Mouse (Mus musculus) left cerebral cortex, postnatal 14 days (tissue): ENCODE results near the gene Olfr424. TPM values are rescaled to one million over a fixed set of nuclear protein-coding genes. Genes with fewer than 3 reads are reported as not detected.

ENCODE experiments used
- DNase-seq, 2 experiments: peaks; one replicate each; pipeline ENCODE4 v3.0.0; 2021 to 2022; ENCODE audit warnings: low spot score in 2 of 2, mixed read lengths in 1 of 2
- intact Hi-C: fragments of 180-260 bp; cut with DNase I; formaldehyde crosslinking; loops from one replicate; pipeline ENCODE4 v1.15.1; 2025
- long read RNA-seq, 2 experiments: library from polyadenylated mRNA; stranded (forward); transcript quantifications; one replicate each; pipeline ENCODE4 v2.0.0; 2021
- total RNA-seq, 2 experiments: library from RNA; stranded (reverse); gene quantifications; 2 replicates each; pipeline ENCODE4 v1.2.3; 2021

Olfr424 gene
- total RNA-seq = not detected
- long read RNA-seq, experiment 1 = 0 reads
- long read RNA-seq, experiment 2 = 0 reads

DNA sequence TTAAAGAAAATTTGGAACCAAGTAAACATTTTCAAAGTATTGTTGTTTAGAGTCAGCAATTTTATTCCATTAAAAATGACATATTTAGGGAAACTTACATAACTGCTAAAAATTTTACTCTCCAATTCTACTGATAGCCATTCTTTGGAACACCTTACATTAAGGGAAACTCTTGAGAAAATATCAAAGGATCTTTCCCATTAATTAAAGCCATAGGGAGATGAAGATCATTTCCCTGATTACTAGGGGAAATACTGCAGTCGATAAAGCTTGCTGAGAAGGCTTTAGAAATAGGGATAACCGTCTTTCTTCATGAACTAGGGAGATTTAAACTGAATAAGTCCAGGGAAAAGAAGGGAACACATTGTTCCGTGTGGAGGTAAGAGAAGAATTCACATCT is at the start of gene Olfr424:
Gene Olfr424, plus strand, starts transcription at position 301 of the 400 bp plus-strand sequence.
- intact Hi-C loops = no loop called here
- no peak for DNase-seq

DNA sequence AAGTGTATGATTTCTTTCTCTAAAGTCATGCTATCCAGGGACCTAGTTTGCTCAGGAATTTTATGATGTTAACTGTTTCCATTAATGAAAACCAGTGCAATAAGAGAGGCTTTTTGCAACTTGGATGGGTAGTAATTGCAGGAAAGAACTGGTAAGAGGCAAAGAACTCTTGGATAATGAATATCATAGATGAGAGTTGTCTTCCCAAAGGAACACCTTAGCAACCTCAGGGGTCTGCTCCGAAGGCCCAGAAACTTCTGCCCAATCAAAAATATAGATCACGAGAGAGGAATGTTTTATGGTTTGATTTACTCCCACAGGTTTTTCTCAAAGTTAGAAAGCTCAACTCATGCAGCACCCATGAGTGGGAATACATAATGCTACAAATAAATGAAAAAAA is 47.3 kb upstream of the Olfr424 start, which contains the start of gene Olfr429:
Gene Olfr429, plus strand, starts transcription at position 301 of the 400 bp plus-strand sequence.
- no peak for DNase-seq
- intact Hi-C loops = no loop called here

DNA sequence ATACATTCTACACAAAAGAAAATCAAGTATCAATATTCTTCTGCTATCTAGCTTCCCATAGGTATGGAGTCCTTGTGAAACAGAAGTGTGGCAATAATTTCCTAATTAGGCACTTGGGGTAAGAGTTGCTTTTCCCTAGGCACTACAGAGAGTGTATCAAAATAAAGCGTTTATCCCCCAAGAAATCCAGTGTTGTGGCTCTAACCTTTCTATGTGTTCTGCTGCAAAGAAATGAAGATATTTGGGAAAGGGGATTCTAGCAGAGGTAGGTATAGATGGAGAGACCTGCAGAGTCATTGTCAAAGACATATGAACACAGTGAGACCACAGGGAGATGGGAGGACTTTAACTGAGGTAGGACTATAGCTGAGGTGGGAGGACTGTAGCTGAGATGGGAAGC is 34.7 kb upstream of the Olfr424 start, which contains the start of gene Olfr427:
Gene Olfr427, plus strand, starts transcription at position 301 of the 400 bp plus-strand sequence.
- DNase-seq = no peak
- intact Hi-C loops = loop anchor here (10.0 kb wide), 1 partner anchor 242 kb away; no protein-coding TSS in a partner anchor

DNA sequence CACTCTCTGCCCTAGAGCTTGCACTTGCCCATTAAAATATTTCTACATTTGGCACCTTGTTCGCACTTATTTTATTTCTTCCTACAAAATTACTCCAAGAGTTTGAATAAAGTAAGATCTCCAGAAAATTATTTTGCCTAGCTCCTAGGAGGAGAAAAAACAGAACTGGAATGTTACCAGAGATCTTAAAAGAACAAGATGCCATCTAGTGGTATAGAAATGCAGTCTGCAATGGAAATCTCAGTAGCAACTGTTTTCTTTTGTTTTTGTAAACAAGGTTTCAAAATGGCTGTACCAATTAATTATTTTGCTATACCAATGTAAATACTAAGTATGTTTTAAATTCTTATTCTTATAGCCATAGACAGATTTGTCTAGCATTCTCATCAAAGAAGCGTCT is 27.6 kb upstream of the Olfr424 start:
- DNase-seq = no peak
- intact Hi-C loops = loop anchor here (1.0 kb wide), 1 partner anchor 647 kb away; no protein-coding TSS in a partner anchor

DNA sequence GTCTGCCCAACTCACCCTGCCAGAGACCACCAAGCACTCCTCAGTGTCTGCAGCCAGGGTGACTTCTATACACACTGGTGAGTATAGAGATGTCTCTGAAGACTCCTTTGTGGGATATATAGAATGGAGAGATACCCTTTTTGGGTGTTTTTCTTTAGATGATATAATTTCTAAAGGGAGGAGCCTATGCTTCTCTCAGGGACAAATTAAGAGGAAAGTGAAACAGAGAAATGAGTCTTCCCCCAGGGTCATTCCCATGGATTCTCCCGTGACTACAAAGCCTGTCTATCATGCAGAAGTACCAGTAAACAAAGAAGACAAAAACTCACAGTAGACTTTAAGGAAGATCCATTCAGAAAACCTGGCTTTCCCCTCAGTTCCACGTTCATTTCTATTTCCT is 10.3 kb upstream of the Olfr424 start, which contains the start of gene Olfr231:
Gene Olfr231, minus strand, starts transcription at position 101 of the 400 bp plus-strand sequence.
- intact Hi-C loops = no loop called here
- DNase-seq = no peak

DNA sequence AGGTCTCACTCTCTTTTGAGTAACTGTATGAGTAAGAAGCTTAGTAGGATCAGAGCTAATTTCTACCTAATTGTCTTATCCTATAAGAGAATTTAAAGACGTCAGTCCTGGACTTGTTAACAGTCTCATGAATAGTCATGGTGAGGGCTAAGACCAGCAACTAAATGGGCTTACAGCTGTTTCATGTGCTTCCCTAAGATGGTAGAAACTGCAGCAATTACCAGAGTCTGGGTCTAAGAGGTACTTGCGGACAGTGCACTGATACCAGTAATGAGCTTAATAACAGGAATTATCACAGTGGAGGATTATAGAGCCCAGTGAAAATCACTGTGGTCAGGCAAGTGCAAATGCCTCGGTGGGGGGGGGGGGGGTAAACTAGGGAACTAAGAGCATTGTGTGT is 682 bp downstream of the Olfr424 start:
- DNase-seq = no peak
- intact Hi-C loops = no loop called here

DNA sequence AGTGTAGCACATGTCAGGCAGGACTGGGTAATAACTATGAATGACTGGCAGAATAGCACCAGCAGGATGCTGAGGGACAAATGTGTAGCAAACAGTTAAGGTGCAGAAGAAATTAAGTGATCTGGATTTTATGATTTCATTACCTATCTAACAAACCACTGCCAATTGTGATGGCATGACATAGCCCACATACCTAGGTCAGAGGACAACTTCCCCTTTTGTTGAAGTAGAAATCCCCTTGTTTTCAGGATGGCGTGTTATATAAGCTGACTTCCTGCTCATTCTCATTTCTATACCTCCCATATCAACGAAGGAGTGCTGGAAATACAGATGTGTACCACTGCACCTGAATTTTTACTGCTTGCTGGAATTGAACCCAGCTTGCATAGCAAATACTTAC is 10.1 kb downstream of the Olfr424 start:
- intact Hi-C loops = no loop called here
- DNase-seq = no peak

DNA sequence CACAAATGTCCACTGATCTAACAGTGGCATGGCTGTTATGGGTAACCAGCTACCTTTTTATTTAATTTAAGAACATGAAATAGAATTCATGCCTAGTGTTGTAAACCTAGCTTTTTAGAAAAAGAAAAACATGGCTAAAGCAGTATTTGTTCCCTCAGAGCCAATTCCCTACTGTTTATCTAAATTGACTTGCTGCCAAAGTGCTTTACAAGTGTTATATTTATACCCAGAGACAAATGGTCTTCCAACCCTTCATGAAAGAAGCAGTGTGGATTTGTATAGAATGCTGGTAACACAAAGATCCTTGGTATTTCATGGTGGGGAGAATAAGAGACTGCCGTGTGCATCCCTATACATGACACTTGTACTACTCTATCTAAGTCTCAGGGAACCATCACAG is 15.4 kb downstream of the Olfr424 start:
- peak in 1 of 2 experiments; percentile 3 for DNase-seq
- intact Hi-C loops = no loop called here

DNA sequence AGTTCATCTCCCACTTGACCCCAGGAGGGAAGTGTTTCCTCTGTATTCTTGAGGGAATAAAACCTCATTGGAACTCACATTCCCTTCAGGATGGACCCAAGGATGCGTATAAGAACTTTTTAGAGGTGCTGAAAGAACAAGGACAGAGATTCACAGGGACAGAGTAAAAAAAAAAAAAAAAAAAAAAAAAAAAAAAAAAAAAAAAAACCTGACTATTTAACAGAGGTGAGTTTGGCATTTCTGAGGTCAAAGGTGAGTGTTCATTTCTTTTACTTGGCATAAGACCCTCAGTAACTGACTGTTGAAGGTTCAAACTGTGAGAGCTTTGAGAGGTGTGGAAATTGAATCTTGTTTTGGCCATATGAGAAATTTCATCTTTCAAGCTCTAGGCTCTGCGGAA is 18.0 kb downstream of the Olfr424 start:
- intact Hi-C loops = no loop called here

DNA sequence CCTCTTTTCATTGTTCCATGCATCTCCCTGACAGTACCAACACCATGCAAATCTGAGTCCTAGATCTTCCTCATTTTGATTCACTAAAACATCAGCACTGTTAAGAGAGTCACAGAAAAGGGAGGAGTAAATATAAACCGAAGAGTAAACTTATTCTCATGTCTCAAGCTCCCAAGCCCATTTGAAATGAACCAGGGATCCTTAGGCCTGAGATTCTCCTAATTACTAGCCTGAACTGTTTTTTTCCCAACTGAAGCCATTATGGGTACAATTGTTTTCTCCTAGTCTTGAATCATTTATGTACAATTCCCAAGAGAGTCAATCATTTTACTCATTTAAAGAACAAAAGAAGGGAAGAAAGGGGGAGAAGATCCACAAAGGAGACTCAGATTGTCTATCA is 24.0 kb downstream of the Olfr424 start, which contains the start of gene Olfr420:
Gene Olfr420, plus strand, starts transcription at position 301 of the 400 bp plus-strand sequence.
- no peak for DNase-seq
- intact Hi-C loops = no loop called here

More for the DNA sequence above, 18.0 kb downstream of the Olfr424 start:
- DNase-seq = no peak

DNA sequence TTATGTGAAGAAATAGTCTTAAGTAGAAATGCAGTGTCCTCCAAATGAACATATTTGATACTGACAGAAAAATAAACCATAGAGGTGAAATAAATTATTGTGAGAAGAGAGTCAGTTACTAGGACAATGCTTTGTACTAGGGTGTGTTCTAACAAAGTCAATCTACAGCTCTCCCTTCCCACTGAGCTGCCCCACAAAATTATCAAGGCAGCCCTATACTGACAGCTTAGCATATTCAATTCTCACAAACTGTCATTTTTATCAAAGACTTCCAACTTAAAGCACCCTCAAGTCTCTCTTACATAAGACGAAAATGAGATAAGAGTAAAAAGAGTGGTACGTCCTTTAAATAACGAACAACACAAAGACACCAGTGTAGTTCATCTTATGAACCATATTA is 26.3 kb downstream of the Olfr424 start:
- intact Hi-C loops = no loop called here
- no peak for DNase-seq

DNA sequence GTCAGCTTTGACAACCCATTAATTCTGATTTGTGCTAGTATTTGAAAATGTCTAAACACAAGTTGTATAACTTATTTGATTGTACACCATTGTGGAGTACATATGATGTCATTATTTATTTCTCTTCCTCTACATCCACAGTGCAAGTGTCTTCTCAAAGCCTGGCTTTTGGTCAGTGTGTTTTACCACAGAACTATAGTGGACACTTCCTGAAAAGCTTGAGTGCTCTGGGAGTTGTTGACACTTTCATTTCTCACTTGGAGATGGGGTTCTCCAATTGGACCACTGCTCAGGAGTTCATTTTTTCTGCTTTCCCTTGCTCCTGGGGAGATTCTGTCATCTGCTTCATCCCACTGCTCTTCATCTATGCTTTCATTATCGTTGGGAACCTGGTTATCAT is 27.2 kb downstream of the Olfr424 start:
- intact Hi-C loops = no loop called here
- no peak for DNase-seq

DNA sequence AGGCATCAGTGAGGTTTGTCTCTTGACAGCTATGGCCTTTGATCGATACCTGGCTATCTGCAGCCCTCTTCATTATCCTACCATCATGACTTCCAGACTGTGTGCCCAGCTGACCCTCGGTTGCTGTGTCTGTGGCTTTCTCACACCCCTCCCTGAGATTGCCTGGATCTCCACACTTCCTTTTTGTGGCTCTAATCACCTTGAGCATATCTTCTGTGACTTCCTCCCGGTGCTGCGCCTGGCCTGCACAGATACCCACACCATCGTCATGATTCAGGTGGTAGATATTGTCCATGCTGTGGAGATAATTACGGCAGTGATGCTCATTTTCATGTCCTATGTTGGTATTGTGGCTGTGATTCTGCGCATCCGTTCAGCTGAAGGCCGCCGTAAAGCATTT is 27.8 kb downstream of the Olfr424 start:
- intact Hi-C loops = no loop called here
- DNase-seq = no peak

DNA sequence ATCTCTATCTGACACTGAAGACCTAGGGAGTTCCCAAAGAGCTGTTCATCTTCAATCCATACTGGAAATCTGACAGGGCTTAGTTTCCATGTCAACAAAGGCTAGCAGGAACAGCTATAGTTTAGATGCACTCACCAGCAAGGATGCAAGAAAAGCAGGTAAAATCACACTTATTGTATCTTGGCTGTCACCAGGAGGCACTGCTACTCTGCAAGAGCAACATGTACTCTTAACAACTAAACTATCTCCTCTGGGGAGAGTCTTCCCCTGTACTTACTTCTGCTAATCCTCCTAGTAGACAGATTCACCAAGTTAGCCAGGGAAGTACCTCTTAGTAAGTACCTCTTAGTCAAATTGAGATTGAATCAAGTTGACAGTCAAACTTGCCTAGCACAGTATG is 37.7 kb downstream of the Olfr424 start:
- intact Hi-C loops = no loop called here
- no peak for DNase-seq

DNA sequence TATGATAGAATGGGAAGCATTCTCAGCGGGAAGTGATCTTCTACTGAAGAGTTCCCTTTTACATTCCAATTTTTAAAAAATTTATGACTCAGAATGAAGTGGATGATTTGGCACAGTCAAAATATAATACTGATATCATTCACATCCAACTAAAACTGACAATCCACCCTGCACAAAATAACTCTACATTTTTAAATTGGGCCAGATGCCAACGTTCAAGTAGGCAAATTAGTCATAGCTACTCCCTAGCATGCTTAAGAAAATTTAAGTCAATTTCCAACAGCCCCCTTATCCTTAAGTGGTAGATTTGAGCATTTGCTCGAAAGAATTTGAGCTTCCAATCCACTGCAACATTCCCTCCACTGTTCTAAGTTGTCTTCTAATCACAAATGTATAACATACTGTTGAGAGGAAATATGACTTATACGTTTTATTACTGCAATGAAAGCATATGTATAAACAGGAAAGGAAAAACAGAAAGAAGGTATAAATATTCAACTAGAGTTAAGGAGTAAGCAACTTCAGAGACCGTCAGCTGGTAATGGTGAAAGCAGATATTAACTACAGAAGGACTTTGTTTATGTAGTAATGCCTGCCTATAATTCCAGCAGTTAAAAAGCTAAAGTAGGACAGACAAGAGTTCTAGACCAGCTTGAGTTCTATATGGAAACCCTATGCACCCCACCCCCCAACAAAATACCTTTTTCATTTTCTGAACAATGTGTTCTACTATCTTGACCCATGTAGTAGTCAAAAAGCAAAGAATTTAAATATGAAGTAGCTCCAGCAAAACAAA is 39.6 kb downstream of the Olfr424 start:
- DNase-seq = no peak
- intact Hi-C loops = no loop called here

DNA sequence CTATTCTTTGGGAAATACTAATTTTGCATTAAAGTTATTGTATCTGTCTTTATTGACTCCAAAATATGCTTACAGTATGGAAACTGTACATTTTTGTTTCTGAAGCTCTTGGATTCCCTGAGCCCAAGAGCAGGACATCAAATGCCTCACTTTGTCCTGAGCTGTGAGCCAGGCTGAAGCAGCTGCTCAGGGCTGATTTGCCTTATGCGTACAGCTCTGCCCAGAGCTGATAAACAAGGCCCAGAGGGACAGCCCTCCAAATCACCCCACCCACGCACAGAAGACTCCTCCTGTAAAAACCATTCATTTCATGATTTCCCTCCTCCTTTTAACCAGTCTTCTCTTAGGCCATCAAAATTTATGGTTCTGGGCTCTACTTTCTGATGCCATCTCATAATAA is 40.2 kb downstream of the Olfr424 start:
- intact Hi-C loops = no loop called here
- no peak for DNase-seq

DNA sequence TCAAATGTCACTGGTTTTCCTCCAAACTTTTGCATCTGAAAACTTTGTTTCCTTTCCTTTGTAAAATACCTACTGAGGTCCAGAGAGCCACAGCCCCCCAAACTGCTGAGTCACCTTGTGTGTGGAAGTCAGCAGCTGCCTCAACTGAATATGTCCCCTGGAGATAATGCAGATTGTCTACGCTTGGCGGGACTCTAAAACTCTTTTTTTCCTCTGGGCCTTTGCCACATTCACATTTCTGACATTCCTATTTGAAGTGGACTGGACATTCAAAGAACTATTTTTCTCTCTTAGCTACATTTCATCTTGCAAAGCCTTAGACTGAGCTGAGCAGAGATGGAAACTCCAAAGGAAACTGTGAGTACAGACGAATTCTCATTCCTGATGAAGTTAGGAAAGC is 41.3 kb downstream of the Olfr424 start, which contains the start of gene Spta1:
Gene Spta1, plus strand, starts transcription at position 172 of the 400 bp plus-strand sequence.
- intact Hi-C loops = no loop called here
- no peak for DNase-seq
